Mouse (Mus musculus) intestine, embryonic 16.5 days (tissue): ENCODE data around the gene Ttc19. TPM values are rescaled to one million over a fixed set of nuclear protein-coding genes. Genes with fewer than 3 reads are reported as not detected.

Experiments
- ATAC-seq: fragments of 200-750 bp; cut with Nextera tagmentation; 2 replicates; pipeline ENCODE4 v1.8.0; 2017; ENCODE audit warnings: moderate TSS enrichment, moderate library complexity
- H3K27ac ChIP-seq: fragments of 300-500 bp; sonication (generic); 2 replicates; pipeline ENCODE4 v1.5.1; 2014; ENCODE audit warnings: mild to moderate bottlenecking, low read length
- H3K27me3 ChIP-seq: fragments of 300-500 bp; sonication (generic); replicated peaks from 2 replicates; pipeline ENCODE4 v1.6.1; 2014; ENCODE audit warnings: low read length, control low read depth, mixed read lengths; ENCODE audit not compliant: control insufficient read depth, insufficient read depth
- H3K36me3 ChIP-seq: fragments of 300-500 bp; sonication (generic); 2 replicates; pipeline ENCODE4 v1.6.1; 2014; ENCODE audit warnings: low read length, control low read depth; ENCODE audit not compliant: control insufficient read depth, insufficient read depth
- H3K4me1 ChIP-seq: fragments of 300-500 bp; sonication (generic); 2 replicates; pipeline ENCODE4 v1.6.1; 2014; ENCODE audit warnings: low read length, control low read depth, mixed read lengths; ENCODE audit not compliant: control insufficient read depth, insufficient read depth
- H3K4me2 ChIP-seq: fragments of 300-500 bp; sonication (generic); 2 replicates; pipeline ENCODE4 v1.6.1; 2014; ENCODE audit warnings: low read depth, low read length, control low read depth
- H3K4me3 ChIP-seq: fragments of 300-500 bp; sonication (generic); 2 replicates; pipeline ENCODE4 v1.5.1; 2014; ENCODE audit warnings: mild to moderate bottlenecking, low read length
- H3K9ac ChIP-seq: fragments of 300-500 bp; sonication (generic); 2 replicates; pipeline ENCODE4 v1.6.1; 2014; ENCODE audit warnings: low read depth, low read length
- H3K9me3 ChIP-seq: fragments of 300-500 bp; sonication (generic); 2 replicates; pipeline ENCODE4 v1.6.1; 2016; ENCODE audit warnings: low read length, control low read depth; ENCODE audit not compliant: control insufficient read depth
- WGBS: fragments of 180-500 bp; shearing (Covaris S2); extraction: QIAGEN DNeasy Blood & Tissue Kit; methylation state at CpG from one replicate; pipeline ENCODE4 v1.1.7; 2014; 5-methylcytosine and 5-hydroxymethylcytosine counted together
- polyA plus RNA-seq: library from polyadenylated mRNA; unstranded; fragments of >200 nt; fragmentation: Nextera tagmentation; extraction: Ambion mirVana; gene quantifications from 2 replicates; pipeline ENCODE4 v1.2.1, GENCODE M21; 2015

The Ttc19 gene
- polyA plus RNA-seq, 1 experiment from 2014 or later, result 13.2 TPM

DNA sequence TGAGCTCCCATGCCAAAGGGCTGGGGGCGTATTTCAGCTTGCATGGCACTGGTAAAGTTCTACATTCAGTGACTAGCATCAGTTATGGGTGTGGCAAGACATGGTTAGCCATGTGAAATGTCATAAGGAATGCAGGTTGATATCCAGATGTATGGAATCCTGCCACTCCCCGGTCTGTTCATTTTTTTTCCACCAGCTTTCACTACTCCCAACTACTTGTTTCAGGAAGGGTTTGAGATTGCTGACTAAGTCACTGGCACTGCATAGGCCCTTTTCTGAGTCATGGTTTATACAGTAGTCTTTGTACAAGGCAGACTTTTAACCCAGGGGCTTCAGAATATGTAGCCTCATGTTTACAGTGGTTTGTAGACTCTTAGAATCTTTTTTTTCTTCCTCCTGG lies 28.0 kb downstream of the Ttc19 start:
- 91% methylated on average over 2 of the region's 2 CpGs for WGBS
- Histone ChIP-seq H3K4me2 (no peak overlapping the region), H3K4me1 (no peaks in the 10 kb centered on the region), H3K9me3 (no peaks in the 10 kb centered on the region), H3K9ac (no peak overlapping the region), H3K4me3 (no peak overlapping the region), H3K36me3 (0 out of 2 replicates have a peak, but pooled peaks cover 4% of the 10 kb centered on the region), H3K27me3 (no peaks in the 10 kb centered on the region), H3K27ac (no peak overlapping the region)
- ATAC-seq, result no peak

GRCm38 (mm10) chr11:62314984-62315383 lies 33.7 kb downstream of the Ttc19 start:
- no peak for ATAC-seq
- no peaks in the 10 kb centered on the region for H3K4me1 ChIP-seq
- H3K9me3 ChIP-seq, result no peaks in the 10 kb centered on the region
- WGBS, result 87% methylated on average over 5 of the region's 5 CpGs
- no peak overlapping the region for H3K9ac ChIP-seq
- no peak overlapping the region for H3K27ac ChIP-seq
- no peak overlapping the region for H3K4me2 ChIP-seq
- H3K36me3 ChIP-seq, result 0 out of 2 replicates have a peak, but pooled peaks cover 12% of the 10 kb centered on the region
- H3K27me3 ChIP-seq, result no peaks in the 10 kb centered on the region
- no peak overlapping the region for H3K4me3 ChIP-seq

GRCm38 (mm10) chr11:62317746-62318145 lies 36.5 kb downstream of the Ttc19 start:
- H3K9me3 ChIP-seq, result no peaks in the 10 kb centered on the region
- peaks cover 19% of the 10 kb centered on the region for H3K36me3 ChIP-seq

GRCm38 (mm10) chr11:62320097-62320496 lies 38.8 kb downstream of the Ttc19 start:
- H3K4me1 ChIP-seq, result no peaks in the 10 kb centered on the region
- peaks cover 15% of the 10 kb centered on the region for H3K36me3 ChIP-seq
- WGBS, result 64% methylated on average over 3 of the region's 3 CpGs
- no peak overlapping the region for H3K9ac ChIP-seq
- no peak overlapping the region for H3K4me3 ChIP-seq
- H3K4me2 ChIP-seq, result no peak overlapping the region
- ATAC-seq, result peak; percentile 83
- H3K27ac ChIP-seq, result no peak overlapping the region
- H3K9me3 ChIP-seq, result no peaks in the 10 kb centered on the region
- H3K27me3 ChIP-seq, result no peaks in the 10 kb centered on the region

More at GRCm38 (mm10) chr11:62317746-62318145, 36.5 kb downstream of the Ttc19 start:
- Histone ChIP-seq H3K27ac (no peak overlapping the region), H3K4me1 (no peaks in the 10 kb centered on the region), H3K4me2 (no peak overlapping the region), H3K9ac (no peak overlapping the region), H3K27me3 (no peaks in the 10 kb centered on the region), H3K4me3 (no peak overlapping the region)
- 88% methylated on average over 11 of the region's 11 CpGs for WGBS
- ATAC-seq, result no peak

DNA sequence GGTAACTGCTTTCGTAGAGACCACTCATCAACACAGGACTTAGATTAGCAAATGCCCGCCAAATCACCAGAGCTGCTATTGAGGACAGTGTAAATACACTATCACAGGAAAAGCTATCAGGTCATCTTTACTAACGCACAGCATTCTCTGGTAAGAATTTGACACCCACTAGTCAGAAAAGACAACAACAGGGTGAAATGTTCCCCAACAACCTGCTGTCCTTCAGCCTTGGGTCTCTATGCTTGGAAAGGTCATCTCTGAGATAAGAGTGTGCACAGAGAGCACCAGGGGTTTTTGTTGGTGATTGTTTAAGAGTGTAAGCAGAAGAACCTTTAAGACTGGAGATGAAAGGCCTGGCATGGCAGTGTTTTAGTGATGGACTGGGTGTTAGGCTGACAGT lies 42.4 kb downstream of the Ttc19 start:
- Histone ChIP-seq H3K27me3 (no peaks in the 10 kb centered on the region), H3K4me3 (no peak overlapping the region), H3K4me1 (no peaks in the 10 kb centered on the region), H3K4me2 (no peak overlapping the region), H3K9me3 (no peaks in the 10 kb centered on the region), H3K27ac (no peak overlapping the region), H3K36me3 (peaks cover 14% of the 10 kb centered on the region), H3K9ac (no peak overlapping the region)
- ATAC-seq, result no peak
- WGBS, result 80% methylated on average over 3 of the region's 3 CpGs

- no peak overlapping the region for H3K27ac ChIP-seq
- no peak overlapping the region for H3K4me3 ChIP-seq
- H3K27me3 ChIP-seq, result no peaks in the 10 kb centered on the region
- peaks cover 20% of the 10 kb centered on the region for H3K36me3 ChIP-seq
- H3K4me1 ChIP-seq, result no peaks in the 10 kb centered on the region
- ATAC-seq, result no peak
- WGBS, result 85% methylated on average over 5 of the region's 5 CpGs
- no peaks in the 10 kb centered on the region for H3K9me3 ChIP-seq
- no peak overlapping the region for H3K9ac ChIP-seq
- no peak overlapping the region for H3K4me2 ChIP-seq
Observed at GRCm38 (mm10) chr11:62331141-62331540, 49.9 kb downstream of the Ttc19 start.

- H3K4me3 ChIP-seq, result no peak overlapping the region
- no peaks in the 10 kb centered on the region for H3K4me1 ChIP-seq
- no peak for ATAC-seq
- no peak overlapping the region for H3K27ac ChIP-seq
- H3K27me3 ChIP-seq, result no peaks in the 10 kb centered on the region
- H3K4me2 ChIP-seq, result no peak overlapping the region
- no peaks in the 10 kb centered on the region for H3K9me3 ChIP-seq
- WGBS, result 81% methylated on average over 4 of the region's 4 CpGs
- no peak overlapping the region for H3K9ac ChIP-seq
- H3K36me3 ChIP-seq, result peaks cover 15% of the 10 kb centered on the region
Observed at GRCm38 (mm10) chr11:62332228-62332627, 51.0 kb downstream of the Ttc19 start.

- no peak for ATAC-seq
- no peaks in the 10 kb centered on the region for H3K4me1 ChIP-seq
- H3K9ac ChIP-seq, result no peak overlapping the region
- no peak overlapping the region for H3K27ac ChIP-seq
- peaks cover 15% of the 10 kb centered on the region for H3K36me3 ChIP-seq
- no peak overlapping the region for H3K4me2 ChIP-seq
- 90% methylated on average over 13 of the region's 13 CpGs for WGBS
- H3K4me3 ChIP-seq, result no peak overlapping the region
- H3K9me3 ChIP-seq, result no peaks in the 10 kb centered on the region
- no peaks in the 10 kb centered on the region for H3K27me3 ChIP-seq
Observed at GRCm38 (mm10) chr11:62343002-62343401, 61.7 kb downstream of the Ttc19 start.

DNA sequence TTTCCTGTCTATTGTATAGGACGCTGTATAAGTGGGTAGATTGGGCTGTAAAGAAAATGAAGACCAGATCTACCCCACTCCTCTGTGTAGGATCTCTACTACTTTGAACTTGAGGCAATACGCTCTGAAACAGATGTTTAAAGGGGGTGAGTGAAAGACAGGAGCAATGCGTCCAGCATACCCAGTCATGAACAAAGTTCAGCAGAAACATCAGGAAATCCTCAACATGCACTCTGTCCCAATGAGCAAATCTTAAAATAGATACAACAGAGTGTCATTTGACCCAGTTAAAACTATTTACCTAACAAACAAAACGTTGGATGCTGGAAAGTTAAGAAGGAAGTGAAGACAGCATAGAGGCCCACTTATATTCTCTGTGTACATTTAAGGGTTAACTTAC lies 70.7 kb downstream of the Ttc19 start:
- Histone ChIP-seq H3K4me1 (no peaks in the 10 kb centered on the region), H3K4me2 (no peak overlapping the region), H3K27ac (no peak overlapping the region), H3K9me3 (no peaks in the 10 kb centered on the region), H3K36me3 (peaks cover 9% of the 10 kb centered on the region; the same call in 1 of the 2 replicates), H3K4me3 (no peak overlapping the region), H3K27me3 (no peaks in the 10 kb centered on the region), H3K9ac (no peak overlapping the region)
- no peak for ATAC-seq
- 86% methylated on average over 4 of the region's 4 CpGs for WGBS

DNA sequence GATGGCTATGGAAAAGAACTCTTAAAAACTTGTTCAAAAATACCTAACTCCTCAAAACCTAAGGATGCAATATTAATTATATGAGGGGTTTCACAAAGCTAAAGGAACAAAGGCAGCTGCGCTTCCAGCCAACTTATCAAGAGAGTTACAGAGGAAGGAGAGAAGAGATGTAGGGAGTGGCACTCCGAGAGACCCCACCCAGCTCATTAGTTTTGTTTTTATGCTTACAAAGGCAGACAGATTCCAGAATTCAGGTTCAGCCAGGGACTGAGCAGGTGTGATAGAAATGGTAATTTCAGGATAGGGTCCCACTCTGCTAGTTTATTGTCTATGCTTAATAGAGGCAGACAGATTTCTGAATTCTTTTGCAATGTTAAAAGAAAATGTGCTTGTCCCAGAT lies 73.9 kb downstream of the Ttc19 start:
- no peaks in the 10 kb centered on the region for H3K9me3 ChIP-seq
- peaks cover 7% of the 10 kb centered on the region; the same call in 1 of the 2 replicates for H3K36me3 ChIP-seq

More for the DNA sequence above, 73.9 kb downstream of the Ttc19 start:
- H3K27ac ChIP-seq, result no peak overlapping the region
- no peak overlapping the region for H3K4me2 ChIP-seq
- no peak overlapping the region for H3K9ac ChIP-seq
- H3K4me1 ChIP-seq, result no peaks in the 10 kb centered on the region
- no peaks in the 10 kb centered on the region for H3K27me3 ChIP-seq
- no peak overlapping the region for H3K4me3 ChIP-seq
- no peak for ATAC-seq
- WGBS, result 96% methylated on average over 2 of the region's 2 CpGs
